Mouse (Mus musculus) liver, embryonic 12.5 days (tissue): Measurements from ENCODE around the gene A030005L19Rik. TPM values are rescaled to one million over a fixed set of nuclear protein-coding genes. Genes with fewer than 3 reads are reported as not detected.
"Not testable (repeated sequence)": the region's sequence is repeated elsewhere in the genome, so short reads cannot be mapped to it uniquely, and the experiment has no call there.

Source experiments
- ATAC-seq: fragments of 200-750 bp; cut with Nextera tagmentation; 2 replicates; pipeline ENCODE4 v1.8.0; 2017; ENCODE audit warnings: moderate number of reproducible peaks, mild to moderate bottlenecking, moderate library complexity
- H3K27ac ChIP-seq: fragments of 300-500 bp; sonication (generic); 2 replicates; pipeline ENCODE4 v1.5.1; 2016; ENCODE audit warnings: mild to moderate bottlenecking
- H3K27me3 ChIP-seq: fragments of 300-500 bp; sonication (generic); replicated peaks from 2 replicates; pipeline ENCODE4 v1.6.1; 2016; ENCODE audit warnings: mild to moderate bottlenecking, moderate library complexity
- H3K36me3 ChIP-seq: fragments of 300-500 bp; sonication (generic); 2 replicates; pipeline ENCODE4 v1.6.1; 2016; ENCODE audit warnings: mild to moderate bottlenecking, moderate library complexity
- H3K4me1 ChIP-seq: fragments of 300-500 bp; sonication (generic); 2 replicates; pipeline ENCODE4 v1.6.1; 2016
- H3K4me2 ChIP-seq: fragments of 300-500 bp; sonication (generic); 2 replicates; pipeline ENCODE4 v1.6.1; 2016; ENCODE audit warnings: mild to moderate bottlenecking, moderate library complexity
- H3K4me3 ChIP-seq: fragments of 300-500 bp; sonication (generic); 2 replicates; pipeline ENCODE4 v1.5.1; 2016; ENCODE audit warnings: mild to moderate bottlenecking, moderate library complexity
- H3K9ac ChIP-seq: fragments of 300-500 bp; sonication (generic); 2 replicates; pipeline ENCODE4 v1.6.1; 2016; ENCODE audit warnings: mild to moderate bottlenecking, moderate library complexity
- H3K9me3 ChIP-seq: fragments of 300-500 bp; sonication (generic); replicated peaks from 2 replicates; pipeline ENCODE4 v1.6.1; 2016; ENCODE audit warnings: mild to moderate bottlenecking, moderate library complexity
- WGBS: fragments of 180-500 bp; shearing (Covaris S2); methylation state at CpG from one replicate; pipeline ENCODE4 v1.1.7; 2016; ENCODE audit not compliant: insufficient replicate concordance; 5-methylcytosine and 5-hydroxymethylcytosine counted together
- polyA plus RNA-seq: library from polyadenylated mRNA; unstranded; fragments of >200 nt; fragmentation: Nextera tagmentation; extraction: Ambion mirVana; gene quantifications from 2 replicates; pipeline ENCODE4 v1.2.1, GENCODE M21; 2016

A030005L19Rik gene
- polyA plus RNA-seq, 1 experiment from 2014 or later = 0.46 TPM

GRCm38 (mm10) chr1:82942505-82942904, 29.4 kb downstream of the A030005L19Rik start:
- not testable (repeated sequence) for H3K9ac ChIP-seq, H3K27ac ChIP-seq, H3K4me2 ChIP-seq, H3K36me3 ChIP-seq, H3K27me3 ChIP-seq, H3K4me1 ChIP-seq, H3K4me3 ChIP-seq, ATAC-seq
- H3K9me3 ChIP-seq = peaks cover 16% of the 10 kb centered on the region
- 73% methylated on average over 2 of the region's 2 CpGs for WGBS

GRCm38 (mm10) chr1:82943295-82943694, 30.2 kb downstream of the A030005L19Rik start, which contains the start of gene A030003K21Rik:
Gene A030003K21Rik, minus strand, starts transcription at chr1:82943388.
- H3K9me3 ChIP-seq = peaks cover 16% of the 10 kb centered on the region
- H3K4me3 ChIP-seq, H3K27ac ChIP-seq, H3K4me2 ChIP-seq, H3K36me3 ChIP-seq, H3K9ac ChIP-seq, H3K4me1 ChIP-seq, H3K27me3 ChIP-seq, ATAC-seq: not testable (repeated sequence)
- WGBS = no CpG with 5 or more reads among the region's 6 CpGs

- H3K36me3 ChIP-seq, H3K9ac ChIP-seq, H3K4me1 ChIP-seq, H3K27me3 ChIP-seq, H3K27ac ChIP-seq, H3K4me2 ChIP-seq, H3K9me3 ChIP-seq, ATAC-seq, H3K4me3 ChIP-seq: not testable (repeated sequence)
- WGBS = 75% methylated on average over 2 of the region's 2 CpGs
Measured at GRCm38 (mm10) chr1:82946029-82946428, 32.9 kb downstream of the A030005L19Rik start.

GRCm38 (mm10) chr1:82948601-82949000, 35.5 kb downstream of the A030005L19Rik start:
- 66% methylated on average over 2 of the region's 2 CpGs for WGBS
- H3K4me2 ChIP-seq = no peak overlapping the region
- H3K4me3 ChIP-seq = no peak overlapping the region
- no peaks in the 10 kb centered on the region for H3K4me1 ChIP-seq
- no peaks in the 10 kb centered on the region for H3K9me3 ChIP-seq
- no peak for ATAC-seq
- no peaks in the 10 kb centered on the region for H3K27me3 ChIP-seq
- no peak overlapping the region for H3K27ac ChIP-seq
- no peak overlapping the region for H3K9ac ChIP-seq
- no peaks in the 10 kb centered on the region for H3K36me3 ChIP-seq

- H3K27ac ChIP-seq, H3K4me3 ChIP-seq, H3K4me2 ChIP-seq, ATAC-seq, H3K9ac ChIP-seq, H3K9me3 ChIP-seq, H3K27me3 ChIP-seq, H3K4me1 ChIP-seq, H3K36me3 ChIP-seq: not testable (repeated sequence)
Measured at GRCm38 (mm10) chr1:82955913-82956312, 42.8 kb downstream of the A030005L19Rik start, which contains the start of gene Gm7544. Gene Gm7544, minus strand, starts transcription at chr1:82956013.

GRCm38 (mm10) chr1:82959870-82960385, 46.8 kb downstream of the A030005L19Rik start, which contains the start of gene Gm47955:
Gene Gm47955, plus strand, starts transcription at chr1:82960286.
- Histone ChIP-seq H3K4me3 (no peak within 1 kb of the TSS), H3K27me3 (no peaks in the 10 kb centered on the region), H3K4me2 (no peak within 1 kb of the TSS), H3K9ac (no peak within 1 kb of the TSS), H3K9me3 (no peaks in the 10 kb centered on the region), H3K4me1 (no peaks in the 10 kb centered on the region), H3K27ac (no peak within 1 kb of the TSS), H3K36me3 (no peaks in the 10 kb centered on the region)
- 78% methylated on average over 11 of the region's 11 CpGs for WGBS
- ATAC-seq = no peak

Other genes with a start within 250 kb of the A030005L19Rik start
- gene Mff, start 188.4 kb upstream of the A030005L19Rik start, polyA plus RNA-seq = 208 TPM in 2 replicates
- not detected in 2 replicates for gene Tm4sf20, start 144.9 kb upstream of the A030005L19Rik start, polyA plus RNA-seq
- gene Gm47791, start 142.1 kb upstream of the A030005L19Rik start, polyA plus RNA-seq = not detected in 2 replicates
- gene Agfg1, start 73.8 kb upstream of the A030005L19Rik start, polyA plus RNA-seq = 76.7 and 78.3 TPM in 2 replicates
- gene A030014E15Rik, start 11.6 kb downstream of the A030005L19Rik start, polyA plus RNA-seq = not detected in 2 replicates
- gene Gm6217, start 18.1 kb downstream of the A030005L19Rik start, polyA plus RNA-seq = not detected in 2 replicates
- not detected in 2 replicates for gene A030003K21Rik, start 30.1 kb downstream of the A030005L19Rik start, polyA plus RNA-seq
- not detected in 2 replicates for gene Gm7544, start 42.7 kb downstream of the A030005L19Rik start, polyA plus RNA-seq
- gene Gm47955, start 47.0 kb downstream of the A030005L19Rik start, polyA plus RNA-seq = not detected in 2 replicates
- not detected in 2 replicates for gene Gm47959, start 87.2 kb downstream of the A030005L19Rik start, polyA plus RNA-seq
- gene Slc19a3, start 125.1 kb downstream of the A030005L19Rik start, polyA plus RNA-seq = 0.15 and 0.33 TPM in 2 replicates
- gene Krtap28-10, start 129.2 kb downstream of the A030005L19Rik start, polyA plus RNA-seq = not detected in 2 replicates
- gene Gm47969, start 131.6 kb downstream of the A030005L19Rik start, polyA plus RNA-seq = not detected in 2 replicates
- gene A030005K14Rik, start 146.1 kb downstream of the A030005L19Rik start, polyA plus RNA-seq = not detected in 2 replicates
- not detected in 2 replicates for gene Krtap28-13, start 147.6 kb downstream of the A030005L19Rik start, polyA plus RNA-seq
- gene Ccl20, start 203.4 kb downstream of the A030005L19Rik start, polyA plus RNA-seq = 0.21 TPM in 1 of 2 replicates, not detected in the other
- not detected in 2 replicates for gene Daw1, start 246.4 kb downstream of the A030005L19Rik start, polyA plus RNA-seq